Mouse (Mus musculus): ENCODE data around the gene Rps3a1. TPM values are rescaled to one million over a fixed set of nuclear protein-coding genes. Genes with fewer than 3 reads are reported as not detected.

The Rps3a1 gene
- polyA plus RNA-seq, 1 experiment: 18.2 TPM

GRCm38 (mm10) chr3:86103449-86104291, 38.8 kb downstream of the Rps3a1 start:
- no peak for TF ChIP-seq GATA1 (IDR thresholded peaks at IDR 0.05; ENCODE audit: low read length)

- TF ChIP-seq GATA1 (IDR thresholded peaks at IDR 0.05; ENCODE audit: low read length): no peak
Measured at GRCm38 (mm10) chr3:86101956-86102355, 40.5 kb downstream of the Rps3a1 start.

GRCm38 (mm10) chr3:86093907-86094306, 48.6 kb downstream of the Rps3a1 start:
- no peak for TF ChIP-seq GATA1 (IDR thresholded peaks at IDR 0.05; ENCODE audit: low read length)

GRCm38 (mm10) chr3:86093213-86093845, 49.2 kb downstream of the Rps3a1 start:
- no peak for TF ChIP-seq GATA1 (IDR thresholded peaks at IDR 0.05; ENCODE audit: low read length)

Other genes starting within 250 kb of the Rps3a1 start
- 0.01 and 0.08 TPM in 2 replicates for gene Sh3d19, start 171.6 kb downstream of the Rps3a1 start, polyA plus RNA-seq (2012)
- not detected in 2 replicates for gene Prss48, start 140.2 kb downstream of the Rps3a1 start, polyA plus RNA-seq (2012)
- gene Lrba, start 82.0 kb upstream of the Rps3a1 start, polyA plus RNA-seq (2012): 6.7 and 6.8 TPM in 2 replicates